Mouse (Mus musculus): ENCODE data around the gene Bcar1.

GRCm38 (mm10) chr8:111776492-111776891, 32.9 kb upstream of the Bcar1 start:
- TF ChIP-seq CTCF (IDR thresholded peaks at IDR 0.05; ENCODE audit: low read depth) (no peak), EP300 (optimal IDR thresholded peaks at IDR 0.05) (no peak)

Data from stomach, postnatal 0 days (tissue).